In the genomic region with DNA sequence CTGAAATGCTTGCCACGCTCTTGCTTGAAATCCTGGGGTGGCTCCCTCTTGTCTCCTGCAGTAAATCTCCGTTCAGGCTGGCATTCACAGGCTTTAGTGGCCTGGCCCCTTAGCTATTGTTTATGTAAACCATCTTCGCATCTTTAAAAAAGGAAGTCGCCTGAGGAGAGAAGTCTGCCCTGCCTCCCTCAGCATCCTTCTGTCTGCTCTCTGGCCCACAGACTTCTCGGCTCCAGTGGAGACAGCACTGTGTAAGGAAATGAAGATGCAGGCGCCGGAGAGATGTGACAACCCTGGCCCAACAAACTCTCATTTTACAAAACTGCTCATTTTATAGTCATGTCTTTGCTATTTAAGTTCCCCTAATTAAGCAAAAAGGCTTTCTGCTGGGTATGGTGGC, we compare ENCODE assay signal across 28 mouse cellular contexts. TPM values are rescaled to one million over a fixed set of nuclear protein-coding genes. Genes with fewer than 3 reads are reported as not detected.
DNase-seq lines count a peak whose midpoint lies in the region; ATAC-seq and TF ChIP-seq lines count a peak whose summit lies in the region.
"Had no signal": no experiment of that assay in that cellular context is flagged by ENCODE, and none has a peak within 500 bp of the region (broad histone marks: within the 10 kb centered on the region; RNA-seq: fewer than 3 reads in every experiment).

No protein-coding gene starts in this region.

- no peak for TF ChIP-seq CTCF in liver, adult 2 months (IDR thresholded peaks at IDR 0.05; ENCODE audit: low read depth, low read length)

- peak; percentile 26 for DNase-seq in liver, adult 2 months (ENCODE audit: extremely low read depth, low read depth, low spot score)
- DNase-seq in liver (no peak), ES-E14 (ENCODE audit: low read depth, low spot score) (no peak)
- peak; percentile 70 for DNase-seq in midbrain, embryonic 11.5 days (ENCODE audit: low spot score, missing footprints)
- DNase-seq in testis, postnatal 10 days (ENCODE audit: low spot score), result no peak
- DNase-seq: adrenal gland, adult 2 months; adrenal gland, postnatal 10 days; adrenal gland, postnatal 25 days; cerebellum, adult 11 months; cerebellum, adult 18-20 months; cerebellum, adult 8-10 months; cerebellum, adult 9-11 months; cerebellum, postnatal 14 days; cerebellum, postnatal 36 days; embryo, embryonic 11 days had no signal

- WGBS in liver, adult 2 months, result 77% methylated on average over 7 of the region's 7 CpGs
- 56% methylated on average over 7 of the region's 7 CpGs for WGBS in midbrain, embryonic 11.5 days
- WGBS in midbrain, embryonic 15.5 days, result 52% methylated on average over 7 of the region's 7 CpGs

- no peak for TF ChIP-seq POLR2A in liver, adult 2 months (IDR thresholded peaks at IDR 0.05; ENCODE audit: extremely low read depth, insufficient read depth, low read length)

- no peaks in the 10 kb centered on the region for H3K4me1 ChIP-seq in liver, adult 2 months (ENCODE audit: control insufficient read depth, insufficient read depth, low read length)
- H3K4me1 ChIP-seq in midbrain, embryonic 11.5 days (ENCODE audit: control insufficient read depth, insufficient read depth, low read length), result no peaks in the 10 kb centered on the region
- H3K4me1 ChIP-seq in midbrain, embryonic 15.5 days, result no peaks in the 10 kb centered on the region
- H3K4me1 ChIP-seq in ES-E14 (ENCODE audit: control insufficient read depth in 2 of 2, insufficient read depth in 2 of 2, low read length in 2 of 2, poor library complexity in 1 of 2), result peaks cover 0 to 12% of the 10 kb centered on the region in 2 experiments; a peak in 3 of 4 replicates
- H3K4me1 ChIP-seq: embryonic facial prominence, embryonic 13.5 days; embryonic facial prominence, embryonic 15.5 days; forebrain, embryonic 10.5 days; forebrain, embryonic 12.5 days had no signal

- H3K4me2 ChIP-seq in midbrain, embryonic 11.5 days, result no peak overlapping the region
- H3K4me2 ChIP-seq in midbrain, embryonic 15.5 days, result no peak overlapping the region
- H3K4me2 ChIP-seq: embryonic facial prominence, embryonic 13.5 days; embryonic facial prominence, embryonic 15.5 days; forebrain, embryonic 12.5 days had no signal

- H3K4me3 ChIP-seq in liver, adult 2 months (ENCODE audit: insufficient read depth, low read depth, low read length), result no peak overlapping the region
- no peak overlapping the region for H3K4me3 ChIP-seq in midbrain, embryonic 11.5 days (ENCODE audit: low read depth, low read length)
- H3K4me3 ChIP-seq in midbrain, embryonic 15.5 days, result no peak overlapping the region
- H3K4me3 ChIP-seq in ES-E14 (ENCODE audit: insufficient read depth in 1 of 2, low read depth in 1 of 2, low read length in 2 of 2, poor library complexity in 1 of 2, severe bottlenecking in 1 of 2), result no peak overlapping the region
- H3K4me3 ChIP-seq: embryonic facial prominence, embryonic 13.5 days; embryonic facial prominence, embryonic 15.5 days; erythroblast, embryonic 14.5 days; forebrain, embryonic 10.5 days; forebrain, embryonic 12.5 days had no signal

- no peak for ATAC-seq in midbrain, embryonic 11.5 days (ENCODE audit: low FRiP score)
- no peak for ATAC-seq in midbrain, embryonic 15.5 days (replicated peaks)
- peak; percentile 71 for ATAC-seq in monocyte, adult 5-6 weeks (replicated peaks; ENCODE audit: insufficient number of reproducible peaks, low FRiP score, low TSS enrichment, poor library complexity, severe bottlenecking)
- ATAC-seq: forebrain, embryonic 14.5 days; forebrain, embryonic 16.5 days; Patski had no signal

- no peaks in the 10 kb centered on the region for H3K9me3 ChIP-seq in midbrain, embryonic 11.5 days (ENCODE audit: control insufficient read depth, low read length)
- H3K9me3 ChIP-seq in midbrain, embryonic 15.5 days, result no peaks in the 10 kb centered on the region
- H3K9me3 ChIP-seq in ES-E14 (ENCODE audit: control insufficient read depth, insufficient read depth, low read depth, low read length), result no peaks in the 10 kb centered on the region
- H3K9me3 ChIP-seq: embryonic facial prominence, embryonic 15.5 days; forebrain, embryonic 12.5 days had no signal

- H3K27me3 ChIP-seq in liver, adult 2 months (ENCODE audit: control insufficient read depth, insufficient read depth, low read length), result no peaks in the 10 kb centered on the region
- no peaks in the 10 kb centered on the region for H3K27me3 ChIP-seq in midbrain, embryonic 11.5 days (ENCODE audit: control insufficient read depth, insufficient read depth, low read length)
- no peaks in the 10 kb centered on the region for H3K27me3 ChIP-seq in midbrain, embryonic 15.5 days (replicated peaks)
- H3K27me3 ChIP-seq: embryonic facial prominence, embryonic 13.5 days; embryonic facial prominence, embryonic 15.5 days; forebrain, embryonic 12.5 days; Patski had no signal

- no peak overlapping the region for H3K9ac ChIP-seq in liver, adult 2 months (ENCODE audit: low read depth, low read length)
- H3K9ac ChIP-seq in midbrain, embryonic 11.5 days (ENCODE audit: low read length), result no peak overlapping the region
- no peak overlapping the region for H3K9ac ChIP-seq in midbrain, embryonic 15.5 days
- peak overlapping the region; percentile 20; the same call in 1 of the 2 replicates for H3K9ac ChIP-seq in ES-E14 (ENCODE audit: insufficient read depth, low read depth, low read length, poor library complexity, severe bottlenecking)
- H3K9ac ChIP-seq: embryonic facial prominence, embryonic 13.5 days; embryonic facial prominence, embryonic 15.5 days; forebrain, embryonic 12.5 days had no signal

- H3K79me2 ChIP-seq in liver, adult 2 months (ENCODE audit: control insufficient read depth, insufficient read depth, low read length), result no peaks in the 10 kb centered on the region

- no peaks in the 10 kb centered on the region for H3K36me3 ChIP-seq in liver, adult 2 months (ENCODE audit: control insufficient read depth, insufficient read depth, low read length)
- no peaks in the 10 kb centered on the region for H3K36me3 ChIP-seq in midbrain, embryonic 11.5 days (ENCODE audit: control insufficient read depth, insufficient read depth, low read length)
- H3K36me3 ChIP-seq in midbrain, embryonic 15.5 days (replicated peaks), result no peaks in the 10 kb centered on the region
- H3K36me3 ChIP-seq in ES-E14 (ENCODE audit: control insufficient read depth, insufficient read depth, low read length, poor library complexity, severe bottlenecking), result no peaks in the 10 kb centered on the region
- H3K36me3 ChIP-seq: embryonic facial prominence, embryonic 13.5 days; embryonic facial prominence, embryonic 15.5 days; forebrain, embryonic 10.5 days; forebrain, embryonic 12.5 days; G1E had no signal

- H3K27ac ChIP-seq in liver, adult 2 months (replicated peaks; ENCODE audit: insufficient read depth, low read depth, low read length), result no peak overlapping the region
- H3K27ac ChIP-seq in midbrain, embryonic 11.5 days (ENCODE audit: low read depth, low read length), result no peak overlapping the region
- H3K27ac ChIP-seq in midbrain, embryonic 15.5 days, result no peak overlapping the region
- H3K27ac ChIP-seq in ES-E14 (ENCODE audit: insufficient read depth, low read depth, low read length, poor library complexity, severe bottlenecking), result no peak overlapping the region
- H3K27ac ChIP-seq: embryonic facial prominence, embryonic 13.5 days; embryonic facial prominence, embryonic 15.5 days; forebrain, embryonic 10.5 days; forebrain, embryonic 12.5 days had no signal

- in situ Hi-C loops in ES-E14 (cut with MboI; ENCODE audit: low sequenced_read_pairs in 2 of 2, unreplicated experiment in 2 of 2), result no loop called here

TF ChIP-seq in ES-E14, 5 proteins besides CTCF, POLR2A, EP300 and RAD21:
- TF ChIP-seq ZNF384 (IDR thresholded peaks at IDR 0.05; ENCODE audit: low read depth, low read length), result no peak
- no peak for TF ChIP-seq HCFC1 (IDR thresholded peaks at IDR 0.05; ENCODE audit: borderline replicate concordance, insufficient read depth, low read length)
- no peak for TF ChIP-seq CHD2 (IDR thresholded peaks at IDR 0.05; ENCODE audit: low read depth, low read length)
- no peak for TF ChIP-seq MAFK (IDR thresholded peaks at IDR 0.05; ENCODE audit: insufficient read depth, low read depth, low read length)
- TF ChIP-seq ZC3H11A (IDR thresholded peaks at IDR 0.05; ENCODE audit: borderline replicate concordance, low read depth, low read length), result no peak

RNA-seq across cellular contexts. Expression of a gene that starts 24.0 kb away (rescaled TPM):
- 11.3 and 11.4 TPM in 2 replicates for total RNA-seq in liver, adult 2 months (2014; rRNA removed)
- polyA plus RNA-seq in liver, adult 2 months (2012; rRNA removed), result 12.1 and 16.0 TPM in 2 replicates
- 28.8 and 31.1 TPM in 2 replicates for polyA plus RNA-seq in midbrain, embryonic 11.5 days (2014; fragmentation: Nextera tagmentation; extraction: Ambion mirVana)
- 32.9 and 35.8 TPM in 2 replicates for polyA plus RNA-seq in midbrain, embryonic 15.5 days (2015; fragmentation: Nextera tagmentation; extraction: Ambion mirVana)
- 52.8 and 57.1 TPM in 2 replicates for total RNA-seq in ES-E14 (2012; rRNA removed)
- 75.1 to 131 TPM (median 76.5 TPM) in 3 replicates for total RNA-seq in monocyte, adult 5-6 weeks (2017)

RNA-seq across cellular contexts. Expression of a gene that starts 50.3 kb away (rescaled TPM):
- 0.07 TPM in 1 of 2 replicates, not detected in the other for total RNA-seq in liver, adult 2 months (2014; rRNA removed)
- not detected in 2 replicates for polyA plus RNA-seq in liver, adult 2 months (2012; rRNA removed)
- not detected in 2 replicates for polyA plus RNA-seq in midbrain, embryonic 11.5 days (2014; fragmentation: Nextera tagmentation; extraction: Ambion mirVana)
- polyA plus RNA-seq in midbrain, embryonic 15.5 days (2015; fragmentation: Nextera tagmentation; extraction: Ambion mirVana), result 0.06 and 0.08 TPM in 2 replicates
- 0.98 and 2.4 TPM in 2 replicates for total RNA-seq in ES-E14 (2012; rRNA removed)
- total RNA-seq in monocyte, adult 5-6 weeks (2017), result not detected in 3 replicates
- polyA plus RNA-seq: C2C12; embryonic facial prominence, embryonic 11.5 days; embryonic facial prominence, embryonic 13.5 days; embryonic facial prominence, embryonic 15.5 days; erythroblast, embryonic 14.5 days; forebrain, embryonic 10.5 days; forebrain, embryonic 12.5 days; forebrain, embryonic 14.5 days; G1E; Patski had no signal

Comparison
In these comparisons a context has a peak if more than half of its experiments do, and no peak if none do; other contexts are left out.
1. DNase-seq: peak in liver, adult 2 months (single experiment) and midbrain, embryonic 11.5 days (single experiment); none in liver (single experiment), ES-E14 (single experiment) and testis, postnatal 10 days (single experiment).